Mouse (Mus musculus): ENCODE results near the gene Eif1ad.

GRCm38 (mm10) chr19:5345297-5346131, 21.0 kb upstream of the Eif1ad start:
- TF ChIP-seq POLR2A (IDR thresholded peaks at IDR 0.05; ENCODE audit: borderline replicate concordance, insufficient read depth, low read length) (no peak), CTCF (IDR thresholded peaks at IDR 0.05; ENCODE audit: borderline replicate concordance, insufficient read depth, low read depth, low read length) (no peak)
